Mouse (Mus musculus): ENCODE results near the gene Kcnq1.

- no peak for TF ChIP-seq POLR2A (IDR thresholded peaks at IDR 0.05; ENCODE audit: extremely low read depth, insufficient read depth, low read length)
- no peak for TF ChIP-seq CTCF (IDR thresholded peaks at IDR 0.05; ENCODE audit: extremely low read depth, insufficient read depth, low read length)
Observed at GRCm38 (mm10) chr7:143401429-143402016, 295.4 kb downstream of the Kcnq1 start.
